Mouse (Mus musculus) lung, embryonic 14.5 days (tissue): Measurements from ENCODE around the gene Prpf4. TPM values are rescaled to one million over a fixed set of nuclear protein-coding genes. Genes with fewer than 3 reads are reported as not detected.

Experiments
- ATAC-seq: fragments of 200-750 bp; cut with Nextera tagmentation; 2 replicates; pipeline ENCODE4 v1.8.0; 2017; ENCODE audit warnings: mild to moderate bottlenecking, moderate TSS enrichment, moderate library complexity; ENCODE audit not compliant: insufficient read depth
- DNase-seq: peaks from one replicate; pipeline ENCODE4 v3.0.0-alpha.2; 2015
- H3K27ac ChIP-seq: fragments of 300-500 bp; sonication (generic); 2 replicates; pipeline ENCODE4 v1.5.1; 2014; ENCODE audit warnings: low read depth, mild to moderate bottlenecking, moderate library complexity
- H3K27me3 ChIP-seq: fragments of 300-500 bp; sonication (generic); 2 replicates; pipeline ENCODE4 v1.6.1; 2014; ENCODE audit warnings: low read length, control low read depth; ENCODE audit not compliant: insufficient read depth
- H3K36me3 ChIP-seq: fragments of 300-500 bp; sonication (generic); 2 replicates; pipeline ENCODE4 v1.6.1; 2014; ENCODE audit warnings: control low read depth; ENCODE audit not compliant: insufficient read depth
- H3K4me1 ChIP-seq: fragments of 300-500 bp; sonication (generic); 2 replicates; pipeline ENCODE4 v1.6.1; 2014; ENCODE audit warnings: antibody characterized with exemption, control low read depth; ENCODE audit not compliant: insufficient read depth
- H3K4me2 ChIP-seq: fragments of 300-500 bp; sonication (generic); 2 replicates; pipeline ENCODE4 v1.6.1; 2014; ENCODE audit warnings: mild to moderate bottlenecking
- H3K4me3 ChIP-seq: fragments of 300-500 bp; sonication (generic); 2 replicates; pipeline ENCODE4 v1.5.1; 2014; ENCODE audit warnings: low read depth, low read length
- H3K9ac ChIP-seq: fragments of 300-500 bp; sonication (generic); 2 replicates; pipeline ENCODE4 v1.6.1; 2014
- H3K9me3 ChIP-seq: fragments of 300-500 bp; sonication (generic); 2 replicates; pipeline ENCODE4 v1.6.1; 2016; ENCODE audit warnings: low read depth, low read length, control low read depth
- CTCF ChIP-seq: IDR thresholded peaks from 2 replicates; pipeline ENCODE4 v1.5.1; 2016; ENCODE audit warnings: antibody characterized with exemption, low read depth
- WGBS: fragments of 180-500 bp; shearing (Covaris S2); extraction: QIAGEN DNeasy Blood & Tissue Kit; methylation state at CpG from one replicate; pipeline ENCODE4 v1.1.7; 2014; 5-methylcytosine and 5-hydroxymethylcytosine counted together
- polyA plus RNA-seq: library from polyadenylated mRNA; unstranded; fragments of >200 nt; fragmentation: Nextera tagmentation; extraction: Ambion mirVana; gene quantifications from 2 replicates; pipeline ENCODE4 v1.2.1, GENCODE M21; 2014

Prpf4 gene
- polyA plus RNA-seq, 1 experiment from 2014 or later = 32.9 TPM

DNA sequence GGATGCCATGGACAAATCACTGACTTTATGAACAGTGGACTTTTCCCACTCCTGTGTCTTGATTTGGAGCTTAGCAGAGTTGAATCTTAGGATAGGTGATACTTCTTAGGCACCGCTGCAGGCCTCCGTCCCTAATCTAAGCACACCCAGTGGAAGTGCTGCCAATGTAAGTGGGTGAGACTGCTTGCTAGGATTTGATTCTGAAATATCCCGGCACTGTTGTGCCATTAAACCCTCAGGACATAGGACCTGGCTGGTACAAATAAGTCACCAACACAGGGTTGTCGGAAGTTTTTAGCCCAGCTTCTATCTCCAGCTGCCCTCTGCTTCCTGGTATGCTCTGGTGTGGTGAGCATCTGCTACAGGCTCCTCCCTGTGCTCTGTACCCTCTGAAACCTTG, 17.3 kb downstream of the Prpf4 start:
- Histone ChIP-seq H3K27me3 (no peaks in the 10 kb centered on the region), H3K27ac (no peak overlapping the region), H3K36me3 (peaks cover 49% of the 10 kb centered on the region), H3K4me1 (no peaks in the 10 kb centered on the region), H3K9me3 (no peaks in the 10 kb centered on the region), H3K4me3 (no peak overlapping the region), H3K4me2 (no peak overlapping the region), H3K9ac (no peak overlapping the region)
- DNase-seq (no peak), ATAC-seq (no peak)
- WGBS = 91% methylated on average over 4 of the region's 4 CpGs
- no peak for TF ChIP-seq CTCF

DNA sequence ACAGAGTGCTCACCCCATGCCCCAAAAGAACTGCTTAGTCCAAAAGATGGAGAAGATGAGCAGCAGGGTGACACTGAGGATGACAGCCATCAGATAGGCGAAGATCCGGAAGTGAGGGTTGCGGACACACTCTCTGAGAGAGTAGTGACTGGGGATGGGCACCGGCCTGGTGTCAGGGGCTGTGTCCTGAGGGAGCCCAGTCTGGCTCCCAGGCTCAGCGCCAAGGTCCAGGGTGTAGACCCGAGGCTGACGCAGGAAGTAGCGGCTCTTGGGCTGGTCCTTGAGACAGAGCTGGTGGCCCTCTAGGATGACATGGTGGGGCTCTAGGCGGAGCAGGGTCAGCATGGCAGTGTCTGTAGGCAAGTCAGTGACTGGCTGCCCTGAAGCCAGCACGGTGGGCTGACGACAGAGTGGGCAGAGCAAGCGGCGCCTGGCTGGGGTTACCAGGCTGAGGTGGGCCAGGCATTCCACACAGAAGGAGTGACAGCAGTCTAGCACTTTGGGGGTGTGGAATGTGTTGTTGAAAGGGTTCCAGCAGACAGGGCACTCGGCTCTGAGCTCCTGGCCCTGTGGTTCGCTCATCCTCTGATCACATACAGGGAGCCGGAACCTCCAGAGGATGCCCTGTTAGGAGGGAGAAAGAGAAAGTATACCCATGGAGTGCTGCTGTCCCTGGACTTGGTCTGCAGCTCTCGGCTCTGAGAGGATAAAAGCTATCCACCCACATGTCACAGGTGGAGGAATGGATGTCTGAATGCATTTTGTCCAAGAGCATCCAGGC, 19.6 kb downstream of the Prpf4 start:
- Histone ChIP-seq H3K4me1 (no peaks in the 10 kb centered on the region), H3K4me3 (no peak overlapping the region), H3K9me3 (no peaks in the 10 kb centered on the region), H3K27ac (no peak overlapping the region), H3K4me2 (no peak overlapping the region), H3K9ac (no peak overlapping the region), H3K36me3 (peaks cover 26% of the 10 kb centered on the region), H3K27me3 (no peaks in the 10 kb centered on the region)
- 58% methylated on average over 17 of the region's 17 CpGs for WGBS
- DNase-seq = no peak
- TF ChIP-seq CTCF = no peak
- ATAC-seq = peak; percentile 28; the same call in 1 of the 2 replicates

GRCm38 (mm10) chr4:62429616-62430015, 21.0 kb downstream of the Prpf4 start:
- ATAC-seq (no peak), DNase-seq (no peak)
- Histone ChIP-seq H3K4me2 (no peak overlapping the region), H3K4me1 (no peaks in the 10 kb centered on the region), H3K4me3 (no peak overlapping the region), H3K9me3 (no peaks in the 10 kb centered on the region), H3K9ac (no peak overlapping the region), H3K27me3 (no peaks in the 10 kb centered on the region), H3K27ac (no peak overlapping the region), H3K36me3 (peaks cover 13% of the 10 kb centered on the region)
- WGBS = 79% methylated on average over 9 of the region's 9 CpGs
- no peak for TF ChIP-seq CTCF

DNA sequence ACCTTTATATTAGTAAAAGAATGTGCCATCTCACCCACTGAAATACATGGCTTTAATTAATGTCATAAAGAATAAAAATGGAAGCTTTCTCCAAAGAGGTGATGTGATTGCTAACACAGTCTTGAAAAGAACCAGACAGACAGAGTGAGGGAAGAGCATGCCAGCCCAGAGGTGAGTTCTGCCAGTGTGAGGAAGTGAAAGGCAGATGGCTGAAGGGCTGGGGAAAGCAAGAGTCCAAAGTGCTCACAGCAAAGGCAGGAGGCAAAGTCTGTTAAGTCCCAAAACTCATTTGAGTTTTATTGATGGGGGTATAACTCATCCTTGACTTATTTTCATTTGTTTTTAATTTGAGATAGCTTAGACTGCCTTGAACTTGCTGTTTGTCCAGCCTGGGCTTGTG, 22.1 kb downstream of the Prpf4 start:
- no peak overlapping the region for H3K4me3 ChIP-seq
- H3K27ac ChIP-seq = no peak overlapping the region
- H3K36me3 ChIP-seq = peaks cover 3% of the 10 kb centered on the region; the same call in 1 of the 2 replicates
- H3K27me3 ChIP-seq = no peaks in the 10 kb centered on the region
- no peak overlapping the region for H3K9ac ChIP-seq
- ATAC-seq (no peak), DNase-seq (no peak)
- H3K4me1 ChIP-seq = no peaks in the 10 kb centered on the region
- TF ChIP-seq CTCF = no peak
- H3K9me3 ChIP-seq = no peaks in the 10 kb centered on the region
- H3K4me2 ChIP-seq = no peak overlapping the region

DNA sequence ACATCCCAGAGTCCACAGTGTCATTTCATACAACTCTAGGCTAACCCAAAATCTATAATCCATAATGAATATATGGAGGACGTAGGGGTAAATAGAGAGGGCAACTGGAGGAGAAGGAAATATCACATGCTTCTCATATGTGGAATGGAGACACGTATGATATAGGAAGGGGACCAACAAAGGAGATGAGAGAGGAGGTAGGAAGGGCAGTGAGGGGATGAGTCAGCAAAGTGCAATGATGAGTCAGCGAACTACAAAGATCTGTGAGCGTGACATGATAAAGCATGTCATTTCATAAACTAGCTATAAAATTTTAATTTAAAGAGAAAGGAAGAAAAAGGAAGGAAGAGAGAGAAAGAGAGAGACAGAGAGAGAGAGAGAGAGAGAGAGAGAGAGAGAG, 22.9 kb downstream of the Prpf4 start:
- Histone ChIP-seq H3K27ac (no peak overlapping the region), H3K4me1 (no peaks in the 10 kb centered on the region), H3K27me3 (no peaks in the 10 kb centered on the region), H3K9me3 (no peaks in the 10 kb centered on the region), H3K4me2 (no peak overlapping the region), H3K4me3 (no peak overlapping the region), H3K9ac (no peak overlapping the region), H3K36me3 (no peaks in the 10 kb centered on the region)
- DNase-seq = no peak
- ATAC-seq = no peak
- TF ChIP-seq CTCF = no peak
- WGBS = 78% methylated on average over 4 of the region's 4 CpGs

GRCm38 (mm10) chr4:62433939-62434870, 25.6 kb downstream of the Prpf4 start:
- 68% methylated on average over 7 of the region's 7 CpGs for WGBS
- TF ChIP-seq CTCF = no peak

DNA sequence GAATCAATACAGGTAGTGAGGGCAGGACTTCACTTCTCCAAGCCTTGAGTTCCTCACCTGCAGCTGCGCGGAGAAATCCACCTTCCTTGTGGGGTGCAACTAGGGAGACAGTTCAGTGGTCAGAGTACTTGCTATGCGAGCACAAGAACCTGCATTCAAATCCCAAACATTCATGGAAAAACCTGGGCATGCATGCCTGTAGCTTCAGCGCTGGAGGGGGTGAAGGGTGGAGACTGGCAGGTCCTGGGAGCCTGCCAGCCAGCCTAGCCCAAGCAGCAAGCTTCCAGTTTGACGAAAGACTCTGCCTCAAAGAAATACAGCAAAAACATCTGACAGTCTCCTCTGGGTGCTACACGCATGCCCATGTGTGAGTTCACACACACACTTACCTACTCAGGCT, 26.5 kb downstream of the Prpf4 start, which contains the start of gene Rnf183:
Rnf183 (minus strand) TSS at position 172 of the 400 bp plus-strand sequence.
- H3K4me1 ChIP-seq = no peaks in the 10 kb centered on the region
- no peaks in the 10 kb centered on the region for H3K36me3 ChIP-seq
- H3K4me2 ChIP-seq = no peak within 1 kb of the TSS
- 71% methylated on average over 6 of the region's 6 CpGs for WGBS
- no peak within 1 kb of the TSS for H3K27ac ChIP-seq
- no peak for TF ChIP-seq CTCF
- no peak within 1 kb of the TSS for H3K4me3 ChIP-seq
- H3K9ac ChIP-seq = no peak within 1 kb of the TSS
- no peaks in the 10 kb centered on the region for H3K27me3 ChIP-seq
- no peaks in the 10 kb centered on the region for H3K9me3 ChIP-seq
- DNase-seq (no peak), ATAC-seq (no peak)

More at GRCm38 (mm10) chr4:62433939-62434870, 25.6 kb downstream of the Prpf4 start:
- no peak overlapping the region for H3K4me3 ChIP-seq
- no peak overlapping the region for H3K9ac ChIP-seq
- no peaks in the 10 kb centered on the region for H3K4me1 ChIP-seq
- no peaks in the 10 kb centered on the region for H3K27me3 ChIP-seq
- H3K27ac ChIP-seq = no peak overlapping the region
- H3K4me2 ChIP-seq = no peak overlapping the region
- H3K9me3 ChIP-seq = no peaks in the 10 kb centered on the region
- DNase-seq (no peak), ATAC-seq (no peak)
- H3K36me3 ChIP-seq = no peaks in the 10 kb centered on the region
